Mouse (Mus musculus) frontal cortex, adult 2 months (tissue): ENCODE measurements around the gene Armcx4. TPM values are rescaled to one million over a fixed set of nuclear protein-coding genes. Genes with fewer than 3 reads are reported as not detected.

Experiments
- DNase-seq, 2 experiments: peaks; one replicate each; pipeline ENCODE4 v3.0.0; 2022; ENCODE audit warnings: low spot score in 1 of 2; ENCODE audit errors: extremely low spot score in 1 of 2
- polyA plus RNA-seq: library from polyadenylated mRNA; depleted of rRNA; stranded (reverse); fragments of >200 nt; gene quantifications from 2 replicates; pipeline ENCODE4 v1.2.3, GENCODE M21; 2012; rRNA removed

The Armcx4 gene
- polyA plus RNA-seq, 1 experiment: 17.9 TPM

GRCm38 (mm10) chrX:134741862-134742261, 55.5 kb downstream of the Armcx4 start:
- no peak for DNase-seq

Other genes starting within 250 kb of the Armcx4 start
- gene Taf7l, start 210.0 kb upstream of the Armcx4 start, polyA plus RNA-seq: 0.11 and 0.46 TPM in 2 replicates
- gene Timm8a1, start 144.7 kb upstream of the Armcx4 start, polyA plus RNA-seq: 13.0 and 13.1 TPM in 2 replicates
- 0.76 and 1.3 TPM in 2 replicates for gene Btk, start 102.9 kb upstream of the Armcx4 start, polyA plus RNA-seq
- 453 and 529 TPM in 2 replicates for gene Rpl36a, start 100.9 kb upstream of the Armcx4 start, polyA plus RNA-seq
- gene Gla, start 85.4 kb upstream of the Armcx4 start, polyA plus RNA-seq: 7.1 and 8.0 TPM in 2 replicates
- gene Hnrnph2, start 85.3 kb upstream of the Armcx4 start, polyA plus RNA-seq: 112 and 121 TPM in 2 replicates
- 67.5 and 81.6 TPM in 2 replicates for gene Armcx1, start 31.4 kb downstream of the Armcx4 start, polyA plus RNA-seq
- gene Armcx6, start 64.9 kb downstream of the Armcx4 start, polyA plus RNA-seq: 8.4 and 9.6 TPM in 2 replicates
- gene Armcx3, start 70.1 kb downstream of the Armcx4 start, polyA plus RNA-seq: 58.5 and 64.6 TPM in 2 replicates
- 45.7 and 54.3 TPM in 2 replicates for gene Armcx2, start 122.7 kb downstream of the Armcx4 start, polyA plus RNA-seq